Mouse (Mus musculus): Measurements from ENCODE around the gene Prelp.
A peak's percentile ranks its signal among the peaks of the same experiment; 100 is the strongest.

Gene Prelp

GRCm38 (mm10) chr1:133934354-133934963, 13.2 kb upstream of the Prelp start:
- no peak for DNase-seq (ENCODE audit: low read depth)

GRCm38 (mm10) chr1:133933301-133934195, 12.3 kb upstream of the Prelp start:
- DNase-seq (ENCODE audit: low read depth), result no peak

GRCm38 (mm10) chr1:133929980-133930379, 8.8 kb upstream of the Prelp start:
- no peak for DNase-seq (ENCODE audit: low read depth)

- DNase-seq (ENCODE audit: low read depth), result no peak
Measured at GRCm38 (mm10) chr1:133925223-133925622, 4.0 kb upstream of the Prelp start.

GRCm38 (mm10) chr1:133924141-133924875, 3.1 kb upstream of the Prelp start:
- DNase-seq (ENCODE audit: low read depth), result no peak

- no peak for DNase-seq (ENCODE audit: low read depth)
Measured at GRCm38 (mm10) chr1:133923071-133923470, 1.9 kb upstream of the Prelp start.

- no peak for DNase-seq (ENCODE audit: low read depth)
Measured at GRCm38 (mm10) chr1:133920876-133921275, 338 bp downstream of the Prelp start.

- DNase-seq (ENCODE audit: low read depth), result no peak
Measured at GRCm38 (mm10) chr1:133920401-133920800, 813 bp downstream of the Prelp start.

GRCm38 (mm10) chr1:133918088-133918470, 3.1 kb downstream of the Prelp start:
- no peak for DNase-seq (ENCODE audit: low read depth)

- DNase-seq (ENCODE audit: low read depth), result no peak
Measured at GRCm38 (mm10) chr1:133917456-133918087, 3.6 kb downstream of the Prelp start.

GRCm38 (mm10) chr1:133915723-133916355, 5.4 kb downstream of the Prelp start:
- no peak for DNase-seq (ENCODE audit: low read depth)

GRCm38 (mm10) chr1:133915115-133915514, 6.1 kb downstream of the Prelp start:
- DNase-seq (ENCODE audit: low read depth), result no peak

- no peak for DNase-seq (ENCODE audit: low read depth)
Measured at GRCm38 (mm10) chr1:133913018-133913417, 8.2 kb downstream of the Prelp start.

- DNase-seq (ENCODE audit: low read depth), result peak; percentile 56
Measured at GRCm38 (mm10) chr1:133911456-133911855, 9.8 kb downstream of the Prelp start.

GRCm38 (mm10) chr1:133911008-133911407, 10.2 kb downstream of the Prelp start:
- DNase-seq (ENCODE audit: low read depth), result no peak

GRCm38 (mm10) chr1:133910108-133910507, 11.1 kb downstream of the Prelp start:
- no peak for DNase-seq (ENCODE audit: low read depth)

GRCm38 (mm10) chr1:133908659-133909575, 12.3 kb downstream of the Prelp start:
- DNase-seq (ENCODE audit: low read depth), result peak; percentile 44

GRCm38 (mm10) chr1:133907949-133908658, 13.1 kb downstream of the Prelp start, which contains the start of gene Optc:
Optc (minus strand) TSS chr1:133907999.
- peak; percentile 40 for DNase-seq (ENCODE audit: low read depth)

- DNase-seq (ENCODE audit: low read depth), result no peak
Measured at GRCm38 (mm10) chr1:133906420-133906819, 14.8 kb downstream of the Prelp start.

GRCm38 (mm10) chr1:133900825-133901224, 20.4 kb downstream of the Prelp start:
- DNase-seq (ENCODE audit: low read depth), result no peak

Data from naive thymus-derived CD4-positive, alpha-beta T cell, adult 2 months (primary cell).